Mouse (Mus musculus): ENCODE measurements around the gene Gm20721.
"Not testable (repeated sequence)": the region's sequence is repeated elsewhere in the genome, so short reads cannot be mapped to it uniquely, and the experiment has no call there.

Gm20721 gene

GRCm38 (mm10) chr2:174346612-174346998 lies at the start of gene Gm20721:
Gene Gm20721, minus strand, starts transcription at chr2:174346712.
- no peak for DNase-seq (ENCODE audit: low read depth)

DNA sequence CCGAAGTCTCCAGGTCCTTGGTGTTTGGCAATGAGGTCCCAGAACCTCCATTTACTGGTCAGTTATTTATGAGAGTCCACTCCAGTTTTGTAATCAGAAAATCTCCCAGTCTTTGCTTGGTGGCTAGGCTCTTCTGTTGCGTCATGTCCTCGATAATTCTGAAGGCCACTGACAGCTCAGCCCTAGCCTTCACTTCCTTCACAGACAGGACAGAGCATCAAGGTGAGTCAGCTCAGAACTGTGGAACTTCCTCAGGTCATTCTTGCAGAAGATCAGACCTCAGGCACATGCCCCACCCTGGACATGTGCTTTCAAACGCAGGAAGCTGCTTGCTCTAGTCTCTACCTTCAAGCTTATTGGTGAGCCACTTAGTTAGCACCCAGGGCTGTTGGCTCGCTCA lies 46.9 kb upstream of the Gm20721 start:
- DNase-seq (ENCODE audit: low read depth), result no peak

DNA sequence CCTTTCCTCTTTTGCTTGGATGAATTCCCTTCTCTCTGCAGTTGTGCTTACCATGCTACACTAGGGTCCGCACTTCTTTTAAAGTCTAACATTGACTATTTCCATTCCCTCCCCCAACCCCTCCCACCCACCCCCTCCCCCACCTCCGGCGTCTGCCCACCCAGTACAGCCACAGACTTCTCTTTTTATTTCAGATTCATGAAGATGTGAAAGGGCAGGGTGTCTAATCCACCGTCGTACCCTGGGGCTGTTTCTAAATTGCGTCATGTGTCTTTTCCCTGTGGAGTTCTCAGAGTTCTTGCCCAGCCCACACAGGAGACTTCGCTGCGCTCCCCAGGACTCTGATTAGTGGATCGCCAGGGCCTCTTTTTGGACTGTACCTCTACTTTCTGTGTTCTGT lies 46.0 kb upstream of the Gm20721 start:
- DNase-seq (ENCODE audit: low read depth), result no peak

GRCm38 (mm10) chr2:174391936-174392335 lies 45.4 kb upstream of the Gm20721 start:
- no peak for DNase-seq (ENCODE audit: low read depth)

GRCm38 (mm10) chr2:174381021-174381420 lies 34.5 kb upstream of the Gm20721 start:
- no peak for DNase-seq (ENCODE audit: low read depth)

DNA sequence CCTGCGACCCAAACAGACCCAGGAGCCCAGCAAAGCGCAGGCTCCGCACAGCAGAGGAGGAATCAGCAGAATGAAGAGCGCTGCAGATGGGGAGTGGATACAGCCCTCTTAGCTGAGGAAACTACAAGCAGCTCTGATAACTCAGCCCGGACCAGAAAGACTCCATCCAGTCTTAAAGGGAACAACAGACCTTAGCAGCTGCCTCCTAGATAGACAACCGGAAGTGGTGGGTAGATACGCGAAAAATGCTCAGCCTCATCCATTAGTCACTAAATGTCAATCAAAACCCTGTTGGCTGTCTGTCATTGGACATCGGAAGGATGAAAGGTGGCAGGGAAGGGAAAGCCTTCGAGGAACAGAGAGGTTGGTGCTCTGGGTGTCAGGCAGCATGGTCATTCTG lies 20.1 kb upstream of the Gm20721 start:
- DNase-seq (ENCODE audit: low read depth), result peak; percentile 3

- DNase-seq (ENCODE audit: low read depth), result no peak
Measured at GRCm38 (mm10) chr2:174359656-174360055, 13.1 kb upstream of the Gm20721 start.

DNA sequence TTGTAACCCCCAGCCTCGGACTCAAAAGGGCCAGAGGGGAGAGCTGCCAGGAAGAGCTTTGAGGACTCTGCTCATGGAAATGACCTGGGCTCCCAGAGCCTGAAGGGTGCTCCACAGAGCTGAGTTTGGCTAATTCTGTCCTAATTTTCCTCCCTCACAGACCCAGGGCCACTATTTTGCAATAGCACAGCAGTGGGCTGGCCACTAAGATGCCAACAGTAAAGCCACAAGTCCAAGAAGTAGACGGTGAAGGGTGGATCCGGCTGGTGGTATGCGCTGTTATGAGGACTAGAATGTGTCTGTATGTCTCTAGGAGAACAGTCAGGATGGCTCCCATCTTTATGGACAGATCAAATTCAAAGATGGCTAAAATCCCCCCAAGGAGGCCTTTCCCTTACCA lies 12.0 kb upstream of the Gm20721 start:
- no peak for DNase-seq (ENCODE audit: low read depth)

- DNase-seq (ENCODE audit: low read depth), result not testable (repeated sequence)
Measured at GRCm38 (mm10) chr2:174346999-174347668, 622 bp upstream of the Gm20721 start.

DNA sequence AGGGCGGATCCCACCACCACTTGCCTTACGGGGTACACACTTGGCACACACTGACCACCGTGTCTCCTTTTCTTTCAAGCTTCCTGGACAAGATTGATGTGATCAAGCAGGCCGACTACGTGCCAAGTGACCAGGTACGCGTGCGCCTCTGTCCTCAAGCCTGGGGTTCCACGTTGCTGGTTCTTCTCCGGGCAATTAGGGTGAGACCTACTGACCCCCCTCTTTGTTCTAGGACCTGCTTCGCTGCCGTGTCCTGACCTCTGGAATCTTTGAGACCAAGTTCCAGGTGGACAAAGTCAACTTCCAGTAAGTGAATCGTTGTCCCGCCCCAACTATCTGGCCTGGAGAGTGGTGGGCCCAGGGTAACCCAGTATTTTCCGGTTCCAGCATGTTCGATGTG lies 1.5 kb downstream of the Gm20721 start:
- no peak for DNase-seq (ENCODE audit: low read depth)

DNA sequence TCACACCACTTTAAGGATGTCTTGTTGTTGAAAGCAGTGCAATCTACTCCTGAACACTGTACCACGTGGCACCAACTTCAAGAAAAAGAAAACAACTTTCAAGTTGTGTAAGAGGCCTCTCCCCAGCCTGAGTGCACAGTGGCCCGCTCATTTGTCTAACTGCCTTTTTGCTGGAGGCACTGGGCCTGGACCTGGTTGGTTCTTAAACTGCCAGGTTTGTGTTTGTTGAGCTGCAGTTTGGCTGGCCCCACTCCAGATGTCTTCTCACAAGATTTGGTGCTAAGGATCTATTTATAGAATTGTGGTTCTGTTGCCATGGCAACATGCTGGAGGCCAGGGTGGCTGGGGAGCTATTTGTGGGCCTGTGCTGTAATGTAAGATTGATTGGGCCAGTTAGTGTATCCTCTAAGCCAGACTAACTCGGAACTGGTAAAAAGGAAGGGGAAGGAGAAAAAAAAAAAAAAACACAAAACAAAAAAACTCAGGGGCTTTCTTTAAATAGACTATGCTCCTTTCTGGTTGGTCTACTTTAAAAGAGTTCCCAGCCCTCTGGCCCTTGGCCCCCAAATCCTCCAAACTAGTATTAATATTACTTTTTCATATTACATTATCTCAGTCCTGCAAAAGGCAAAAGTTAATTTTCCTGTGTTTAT lies 2.4 kb downstream of the Gm20721 start:
- DNase-seq (ENCODE audit: low read depth), result peak; percentile 81

GRCm38 (mm10) chr2:174343566-174343965 lies 2.9 kb downstream of the Gm20721 start:
- DNase-seq (ENCODE audit: low read depth), result no peak

- no peak for DNase-seq (ENCODE audit: low read depth)
Measured at GRCm38 (mm10) chr2:174342793-174343400, 3.6 kb downstream of the Gm20721 start.

- DNase-seq (ENCODE audit: low read depth), result no peak
Measured at GRCm38 (mm10) chr2:174340893-174341580, 5.5 kb downstream of the Gm20721 start.

DNA sequence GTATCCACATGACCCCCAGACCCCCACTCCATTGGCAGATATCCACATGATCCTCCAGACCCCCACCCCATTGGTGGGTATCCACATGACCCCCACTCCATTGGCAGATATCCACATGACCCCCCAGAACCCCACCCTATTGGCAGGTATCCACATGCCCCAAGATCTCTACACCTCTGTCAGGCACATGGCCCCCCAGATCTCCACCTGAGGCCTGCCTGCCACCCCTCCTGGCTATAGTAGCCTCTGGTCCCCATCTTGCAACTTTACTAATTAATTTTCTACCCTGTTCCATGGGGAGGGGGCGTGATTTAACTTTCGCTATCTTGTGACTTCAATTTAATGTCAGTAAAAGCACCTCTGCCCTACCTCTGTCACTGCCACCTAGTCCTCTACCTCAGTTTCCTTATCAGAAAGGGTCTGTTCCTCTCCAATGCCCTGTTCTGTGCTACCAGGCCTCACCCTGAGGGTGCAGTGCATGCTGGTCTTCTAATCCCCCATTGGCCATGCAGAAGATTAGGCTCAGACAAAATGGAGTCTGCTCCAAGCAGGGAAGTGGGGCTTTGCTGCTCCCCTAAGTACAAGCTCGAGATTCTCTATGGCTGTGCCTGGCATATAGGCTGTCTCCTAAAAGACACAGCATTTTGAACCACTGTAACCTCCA lies 6.2 kb downstream of the Gm20721 start:
- no peak for DNase-seq (ENCODE audit: low read depth)

DNA sequence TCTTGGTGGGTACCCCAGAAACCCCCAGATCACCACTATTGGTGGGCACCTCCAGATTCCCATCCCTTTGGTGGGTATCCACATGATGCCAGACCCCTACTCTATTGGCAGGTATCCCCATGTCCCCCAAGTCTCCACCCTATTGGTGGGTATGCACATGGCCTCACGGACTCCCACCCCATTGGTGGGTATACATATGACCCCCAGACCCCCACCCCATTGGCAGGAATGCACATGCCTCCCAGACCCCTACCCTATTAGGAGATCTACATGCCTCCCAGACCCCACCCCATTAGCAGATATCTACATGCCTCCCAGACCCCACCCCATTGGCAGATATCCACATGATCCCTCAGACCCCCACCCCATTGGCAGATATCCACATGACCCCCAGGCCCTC lies 6.8 kb downstream of the Gm20721 start:
- DNase-seq (ENCODE audit: low read depth), result no peak

DNA sequence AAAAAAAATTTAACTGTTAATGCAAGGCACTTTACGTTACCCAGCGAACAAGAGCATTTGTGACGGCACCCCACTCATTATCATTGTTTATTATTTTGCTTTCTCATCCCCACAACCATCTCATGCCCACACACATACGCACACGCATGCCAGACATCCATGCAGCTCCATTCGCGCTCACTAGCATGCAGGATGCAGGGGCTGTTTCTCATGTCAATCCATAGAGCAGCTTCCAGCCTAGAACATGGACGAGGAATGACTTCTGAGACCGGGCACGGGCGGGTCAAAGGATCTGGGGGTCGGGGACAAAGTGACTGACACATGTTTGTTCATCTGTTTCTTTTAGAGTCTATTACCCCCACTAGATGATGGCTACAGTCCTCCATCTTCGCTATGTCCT lies 9.2 kb downstream of the Gm20721 start:
- DNase-seq (ENCODE audit: low read depth), result no peak

DNA sequence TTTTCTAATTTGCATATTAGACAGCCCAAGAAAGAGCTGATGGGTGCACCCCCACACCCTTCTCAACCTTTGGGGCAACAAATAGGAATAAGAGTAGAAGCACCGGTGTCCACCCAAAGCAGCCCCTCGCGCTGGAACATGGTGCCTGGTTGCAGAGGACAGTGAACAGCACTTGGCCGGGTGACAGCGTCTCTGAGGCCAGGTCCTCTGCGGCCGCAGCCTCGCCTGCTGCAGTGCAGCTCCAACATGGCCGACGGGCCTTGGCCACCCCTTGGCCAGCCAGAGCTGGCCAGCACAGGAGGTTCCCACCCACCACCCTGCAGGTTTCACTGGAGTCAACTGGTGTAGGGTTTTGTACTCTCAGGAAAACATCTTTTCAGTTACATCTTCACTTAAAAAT lies 12.1 kb downstream of the Gm20721 start:
- DNase-seq (ENCODE audit: low read depth), result no peak

DNA sequence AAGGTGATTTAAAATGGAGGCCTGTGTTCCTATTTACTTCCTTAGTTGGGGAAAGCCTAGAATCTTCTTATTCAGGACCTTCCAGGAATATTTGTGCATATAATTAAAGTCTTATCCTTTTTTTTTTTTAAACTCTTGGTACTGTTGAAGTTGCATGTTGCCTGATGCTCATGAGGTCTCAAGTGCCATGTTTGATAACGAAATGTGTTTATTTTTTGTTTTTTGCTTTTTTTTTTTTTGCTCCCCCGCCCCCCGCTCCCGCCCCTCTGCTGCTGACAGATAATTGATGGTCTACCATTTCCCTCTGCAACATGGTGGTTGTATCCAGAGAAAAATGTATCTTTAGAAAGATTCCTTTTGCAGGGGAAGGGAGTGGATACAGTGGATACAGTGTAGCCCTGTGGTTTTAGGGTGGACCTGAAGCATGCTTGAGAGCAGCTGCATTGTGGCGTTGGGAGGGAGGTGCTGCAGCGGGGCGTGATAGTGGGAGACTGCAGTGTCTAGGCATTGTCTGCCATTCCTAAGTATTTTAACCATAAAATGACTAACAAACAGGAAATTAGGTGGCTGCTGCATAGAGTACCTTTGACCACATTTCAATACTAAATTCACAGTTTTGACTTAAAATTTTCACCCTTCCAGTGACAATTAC lies 13.1 kb downstream of the Gm20721 start:
- DNase-seq (ENCODE audit: low read depth), result peak; percentile 45

DNA sequence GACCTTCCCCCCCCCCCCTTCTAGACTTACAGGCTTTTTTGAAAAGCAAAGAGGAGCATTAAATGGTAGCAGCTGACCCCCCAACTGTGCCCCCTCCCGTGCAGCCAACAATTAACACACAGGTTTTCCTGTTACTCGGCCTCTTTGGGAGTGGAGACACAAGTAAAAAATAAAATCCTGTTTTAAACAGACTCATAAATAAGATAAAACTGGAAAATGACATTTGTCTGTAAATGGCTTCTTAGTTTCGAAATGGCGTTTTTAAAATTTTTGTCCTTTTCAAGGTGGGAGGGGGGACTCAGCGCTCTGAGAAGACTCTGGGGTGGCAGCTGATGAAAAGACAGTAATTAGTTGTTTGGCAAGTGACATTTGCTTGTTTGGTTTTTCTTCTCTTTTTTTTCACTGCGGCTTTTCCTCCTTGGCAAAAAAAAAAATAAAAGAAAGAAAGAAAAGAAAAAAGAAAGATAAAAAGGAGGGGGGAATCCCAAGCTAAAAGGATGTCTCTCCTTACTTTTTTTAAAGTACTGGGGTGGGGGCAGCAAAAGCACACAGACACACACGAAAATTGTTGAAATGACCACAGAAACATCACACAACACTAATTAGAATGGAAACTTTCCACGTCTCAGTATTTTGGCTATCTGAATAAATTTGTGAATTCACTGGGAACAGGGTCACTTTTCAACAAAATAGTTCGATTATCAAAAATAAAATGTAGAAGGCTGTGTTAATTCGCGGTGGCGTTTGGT lies 15.1 kb downstream of the Gm20721 start:
- DNase-seq (ENCODE audit: low read depth), result no peak

- DNase-seq (ENCODE audit: low read depth), result peak; percentile 76
Measured at GRCm38 (mm10) chr2:174330616-174331191, 15.8 kb downstream of the Gm20721 start.
